ENCODE assay signal across 16 mouse cellular contexts in genomic region chr7:82485344-82485954, GRCm38 (mm10).
DNase-seq lines count a peak whose midpoint lies in the region; ATAC-seq and TF ChIP-seq lines count a peak whose summit lies in the region.
"Had no signal": no experiment of that assay in that cellular context is flagged by ENCODE, and none has a peak within 500 bp of the region (broad histone marks: within the 10 kb centered on the region; RNA-seq: fewer than 3 reads in every experiment).

No protein-coding gene starts in this region.

- H3K4me2 ChIP-seq in limb, embryonic 15.5 days: no peak overlapping the region
- no peak overlapping the region for H3K4me2 ChIP-seq in forebrain, embryonic 12.5 days
- no peak overlapping the region for H3K4me2 ChIP-seq in hindbrain, embryonic 16.5 days (ENCODE audit: low read length)
- H3K4me2 ChIP-seq: liver, embryonic 13.5 days had no signal

- H3K27ac ChIP-seq in limb, embryonic 15.5 days: peak overlapping the region; percentile 27; the same call in 1 of the 2 replicates
- H3K27ac ChIP-seq in limb, embryonic 10.5 days: no peak overlapping the region
- 0 out of 2 replicates have a peak overlapping the region, but pooled peaks have one; percentile 50 for H3K27ac ChIP-seq in forebrain, embryonic 12.5 days
- no peak overlapping the region for H3K27ac ChIP-seq in hindbrain, embryonic 16.5 days (ENCODE audit: low read depth, low read length)
- H3K27ac ChIP-seq in layer of hippocampus, adult 2 months: no peak overlapping the region
- H3K27ac ChIP-seq: liver, embryonic 13.5 days had no signal

- H3K27me3 ChIP-seq in limb, embryonic 15.5 days: no peaks in the 10 kb centered on the region
- no peaks in the 10 kb centered on the region for H3K27me3 ChIP-seq in limb, embryonic 10.5 days (ENCODE audit: low read depth, poor library complexity, severe bottlenecking)
- H3K27me3 ChIP-seq in forebrain, embryonic 12.5 days: no peaks in the 10 kb centered on the region
- no peaks in the 10 kb centered on the region for H3K27me3 ChIP-seq in hindbrain, embryonic 16.5 days (replicated peaks; ENCODE audit: control insufficient read depth, insufficient read depth, low read length)
- H3K27me3 ChIP-seq: CH12.LX; liver, embryonic 13.5 days had no signal

- peaks cover 11% of the 10 kb centered on the region; the same call in 1 of the 2 replicates for H3K4me1 ChIP-seq in limb, embryonic 15.5 days
- H3K4me1 ChIP-seq in limb, embryonic 10.5 days: peaks cover 14% of the 10 kb centered on the region; the same call in 1 of the 2 replicates
- peaks cover 17% of the 10 kb centered on the region for H3K4me1 ChIP-seq in forebrain, embryonic 12.5 days
- H3K4me1 ChIP-seq in hindbrain, embryonic 16.5 days (ENCODE audit: control insufficient read depth, insufficient read depth, low read depth, low read length): no peaks in the 10 kb centered on the region
- H3K4me1 ChIP-seq: liver, embryonic 13.5 days had no signal

- H3K9me3 ChIP-seq in limb, embryonic 15.5 days: no peaks in the 10 kb centered on the region
- no peaks in the 10 kb centered on the region for H3K9me3 ChIP-seq in limb, embryonic 10.5 days (replicated peaks)
- H3K9me3 ChIP-seq in forebrain, embryonic 12.5 days: no peaks in the 10 kb centered on the region
- no peaks in the 10 kb centered on the region for H3K9me3 ChIP-seq in hindbrain, embryonic 16.5 days (ENCODE audit: control insufficient read depth, low read length)
- H3K9me3 ChIP-seq: liver, embryonic 13.5 days had no signal

- H3K36me3 ChIP-seq in limb, embryonic 15.5 days: no peaks in the 10 kb centered on the region
- H3K36me3 ChIP-seq in limb, embryonic 10.5 days: no peaks in the 10 kb centered on the region
- H3K36me3 ChIP-seq in forebrain, embryonic 12.5 days (replicated peaks): no peaks in the 10 kb centered on the region
- H3K36me3 ChIP-seq in hindbrain, embryonic 16.5 days (ENCODE audit: control insufficient read depth, insufficient read depth, low read length): no peaks in the 10 kb centered on the region
- H3K36me3 ChIP-seq: liver, embryonic 13.5 days had no signal

- H3K4me3 ChIP-seq in limb, embryonic 15.5 days: no peak overlapping the region
- H3K4me3 ChIP-seq in limb, embryonic 10.5 days: no peak overlapping the region
- H3K4me3 ChIP-seq in forebrain, embryonic 12.5 days (replicated peaks): no peak overlapping the region
- H3K4me3 ChIP-seq in hindbrain, embryonic 16.5 days (ENCODE audit: low read length): no peak overlapping the region
- no peak overlapping the region for H3K4me3 ChIP-seq in layer of hippocampus, adult 2 months
- H3K4me3 ChIP-seq: liver, embryonic 13.5 days had no signal

- TF ChIP-seq CTCF in layer of hippocampus, adult 2 months (conservative IDR thresholded peaks at IDR 0.05): no peak

- no peak for ATAC-seq in limb, embryonic 15.5 days (ENCODE audit: insufficient number of reproducible peaks, low FRiP score, low TSS enrichment, low read depth)
- ATAC-seq in forebrain, embryonic 12.5 days (ENCODE audit: low FRiP score): peak; percentile 60
- peak; percentile 37; the same call in 1 of the 2 replicates for ATAC-seq in hindbrain, embryonic 16.5 days
- ATAC-seq: activated CD4-positive, CD25-positive, alpha-beta regulatory T cell, adult 4 months had no signal

- no peak overlapping the region for H3K9ac ChIP-seq in limb, embryonic 15.5 days
- H3K9ac ChIP-seq in forebrain, embryonic 12.5 days: no peak overlapping the region
- no peak overlapping the region; the same call in 1 of the 2 replicates for H3K9ac ChIP-seq in hindbrain, embryonic 16.5 days (ENCODE audit: low read depth, low read length)
- H3K9ac ChIP-seq: liver, embryonic 13.5 days had no signal

- DNase-seq in embryo, embryonic 10 days (ENCODE audit: low spot score): peak; percentile 3
- no peak for DNase-seq in embryo, embryonic 9.5 days (ENCODE audit: extremely low spot score)
- DNase-seq in limb, embryonic 10.5 days (ENCODE audit: low spot score): no peak
- DNase-seq in layer of hippocampus, adult 2 months (ENCODE audit: low spot score in 2 of 2): no peak
- DNase-seq in frontal cortex, postnatal 25 days (ENCODE audit: low spot score in 2 of 2): no peak
- DNase-seq: adrenal gland, postnatal 25 days; cerebellum, adult 9-10 months; kidney, adult 18-20 months; kidney, postnatal 25 days; liver, embryonic 13.5 days; thymus, postnatal 36 days had no signal

- 45% methylated on average over 7 of the region's 7 CpGs for WGBS in limb, embryonic 15.5 days
- 55% methylated on average over 7 of the region's 7 CpGs for WGBS in limb, embryonic 10.5 days
- WGBS in forebrain, embryonic 12.5 days: 68% methylated on average over 7 of the region's 7 CpGs
- 58% methylated on average over 7 of the region's 7 CpGs for WGBS in hindbrain, embryonic 16.5 days

Comparison
In these comparisons a context has a peak if more than half of its experiments do, and no peak if none do; other contexts are left out.
1. H3K27ac ChIP-seq: peak in limb, embryonic 15.5 days (single experiment) and forebrain, embryonic 12.5 days (single experiment); none in limb, embryonic 10.5 days (single experiment), hindbrain, embryonic 16.5 days (single experiment) and layer of hippocampus, adult 2 months (single experiment).